Mouse (Mus musculus) megakaryocyte, embryonic 14.5 days (primary cell): ENCODE measurements around the gene Unc5a. TPM values are rescaled to one million over a fixed set of nuclear protein-coding genes. Genes with fewer than 3 reads are reported as not detected.

Experiments used
- H3K27me3 ChIP-seq: replicated peaks from 2 replicates; pipeline ENCODE3; 2012; ENCODE audit warnings: inconsistent platforms
- H3K36me3 ChIP-seq: replicated peaks from 2 replicates; pipeline ENCODE3; 2012; ENCODE audit warnings: low read length, inconsistent platforms, mixed read lengths
- H3K4me1 ChIP-seq: 2 replicates; pipeline ENCODE4 v1.6.1; 2012; ENCODE audit warnings: inconsistent platforms
- H3K4me3 ChIP-seq: replicated peaks from 2 replicates; pipeline ENCODE3; 2012; ENCODE audit warnings: moderate library complexity, mild to moderate bottlenecking, inconsistent platforms
- H3K9me3 ChIP-seq: 2 replicates; pipeline ENCODE4 v1.6.1; 2012; ENCODE audit warnings: inconsistent platforms
- FLI1 ChIP-seq: IDR thresholded peaks from 2 replicates; pipeline ENCODE4 v1.6.1; 2012; ENCODE audit warnings: low read length, inconsistent platforms, mixed read lengths
- GATA1 ChIP-seq: IDR thresholded peaks from 3 replicates; pipeline ENCODE4 v1.6.1; 2012; ENCODE audit warnings: mixed read lengths, low read length, inconsistent platforms, borderline replicate concordance
- polyA plus RNA-seq: library from polyadenylated mRNA; stranded (reverse); fragments of >175 nt; gene quantifications from 2 replicates; pipeline ENCODE4 v1.2.3, GENCODE M21; 2012; ENCODE audit warnings: low replicate concordance; ENCODE audit not compliant: insufficient read depth

The Unc5a gene
- polyA plus RNA-seq, 1 experiment = not detected

DNA sequence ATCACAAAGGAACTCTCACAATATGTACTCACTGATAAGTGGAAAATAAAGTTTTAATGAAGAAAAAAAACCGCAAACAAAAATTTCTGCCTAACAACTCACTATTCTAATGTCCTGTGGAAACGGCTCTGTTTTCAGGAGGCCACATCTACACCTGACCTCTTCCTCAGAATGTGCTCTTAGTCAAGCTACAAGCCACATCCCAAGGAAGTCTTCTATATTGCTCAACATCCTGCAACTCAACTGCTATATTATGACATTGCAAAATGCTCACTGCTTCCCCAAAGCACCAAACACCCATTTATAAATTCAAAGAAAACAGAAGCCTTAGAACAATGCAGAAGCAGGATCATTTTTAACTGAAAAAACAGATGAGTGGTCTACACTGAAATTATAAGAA is 90.8 kb downstream of the Unc5a start:
- H3K4me1 ChIP-seq = peaks cover 13% of the 10 kb centered on the region
- peaks cover 42% of the 10 kb centered on the region for H3K36me3 ChIP-seq
- H3K27me3 ChIP-seq = no peaks in the 10 kb centered on the region
- H3K9me3 ChIP-seq = no peaks in the 10 kb centered on the region
- TF ChIP-seq GATA1 = no peak
- no peak for TF ChIP-seq FLI1
- no peak overlapping the region for H3K4me3 ChIP-seq

DNA sequence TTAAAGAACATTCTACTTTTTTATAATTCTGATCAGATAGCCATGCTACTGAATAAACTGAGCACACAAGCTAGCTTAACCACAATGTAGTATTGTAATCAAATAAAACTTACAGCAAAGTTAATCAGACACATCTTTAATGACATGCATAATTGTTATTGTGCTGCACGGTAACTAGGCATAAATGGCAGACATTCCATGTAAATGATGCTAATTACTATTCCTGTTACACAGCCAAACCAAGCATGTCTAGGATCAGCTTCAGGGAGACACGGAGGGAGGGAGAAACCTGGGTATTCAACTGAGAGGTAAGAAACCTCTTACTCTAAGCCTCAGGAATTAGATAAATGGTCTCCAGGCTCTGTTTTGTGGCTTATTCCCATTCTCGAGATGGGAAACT is 98.5 kb downstream of the Unc5a start:
- peaks cover 85% of the 10 kb centered on the region for H3K36me3 ChIP-seq
- TF ChIP-seq GATA1 (no peak), FLI1 (no peak)

More for the DNA sequence above, 98.5 kb downstream of the Unc5a start:
- no peaks in the 10 kb centered on the region for H3K9me3 ChIP-seq
- H3K4me3 ChIP-seq = no peak overlapping the region
- H3K4me1 ChIP-seq = no peaks in the 10 kb centered on the region
- no peaks in the 10 kb centered on the region for H3K27me3 ChIP-seq

Other genes with a start within 250 kb of the Unc5a start
- not detected in 2 replicates for gene Cdhr2, start 247.9 kb upstream of the Unc5a start, polyA plus RNA-seq
- not detected in 2 replicates for gene Gprin1, start 199.5 kb upstream of the Unc5a start, polyA plus RNA-seq
- 0.62 TPM in 1 of 2 replicates, not detected in the other for gene Sncb, start 182.8 kb upstream of the Unc5a start, polyA plus RNA-seq
- not detected in 2 replicates for gene Eif4e1b, start 165.4 kb upstream of the Unc5a start, polyA plus RNA-seq
- gene Tspan17, start 160.0 kb upstream of the Unc5a start, polyA plus RNA-seq = 4.5 and 8.0 TPM in 2 replicates
- gene Hk3, start 72.0 kb downstream of the Unc5a start, polyA plus RNA-seq = 10.3 TPM in 1 of 2 replicates, not detected in the other
- 1.2 and 4.7 TPM in 2 replicates for gene Uimc1, start 150.9 kb downstream of the Unc5a start, polyA plus RNA-seq
- gene Zfp346, start 155.9 kb downstream of the Unc5a start, polyA plus RNA-seq = 2.4 TPM in 1 of 2 replicates, not detected in the other
- not detected in 2 replicates for gene Gm17617, start 184.1 kb downstream of the Unc5a start, polyA plus RNA-seq
- gene Fgfr4, start 203.2 kb downstream of the Unc5a start, polyA plus RNA-seq = not detected in 2 replicates